Mouse (Mus musculus): ENCODE data around the gene Ctsw. TPM values are rescaled to one million over a fixed set of nuclear protein-coding genes. Genes with fewer than 3 reads are reported as not detected.
"Not testable (repeated sequence)": the region's sequence is repeated elsewhere in the genome, so short reads cannot be mapped to it uniquely, and the experiment has no call there.

Gene Ctsw
- polyA plus RNA-seq, 1 experiment, result 1.2 TPM

- no peaks in the 10 kb centered on the region for H3K27me3 ChIP-seq (ENCODE audit: control insufficient read depth, insufficient read depth, low read length, poor library complexity, severe bottlenecking)
- TF ChIP-seq EP300 (IDR thresholded peaks at IDR 0.05; ENCODE audit: insufficient read depth, low read depth, low read length) (no peak), CTCF (IDR thresholded peaks at IDR 0.05; ENCODE audit: low read depth, low read length) (no peak), POLR2A (IDR thresholded peaks at IDR 0.05; ENCODE audit: insufficient read depth, low read length) (no peak)
- H3K9ac ChIP-seq (ENCODE audit: low read depth, poor library complexity, severe bottlenecking), result no peak overlapping the region
- H3K9me3 ChIP-seq (replicated peaks; ENCODE audit: control insufficient read depth, insufficient read depth, low read length, poor library complexity, severe bottlenecking), result no peaks in the 10 kb centered on the region
- H3K4me1 ChIP-seq (ENCODE audit: control insufficient read depth, insufficient read depth, low read length), result peaks cover 5% of the 10 kb centered on the region
- H3K27ac ChIP-seq (ENCODE audit: insufficient read depth, low read length), result no peak overlapping the region
- peaks cover 18% of the 10 kb centered on the region for H3K36me3 ChIP-seq (ENCODE audit: control insufficient read depth, insufficient read depth, low read length, poor library complexity, severe bottlenecking)
- no peak overlapping the region for H3K4me3 ChIP-seq (ENCODE audit: low read depth, low read length)
These were observed 27.2 kb upstream of the Ctsw start for GRCm38 (mm10) chr19:5495353-5496051.

DNA sequence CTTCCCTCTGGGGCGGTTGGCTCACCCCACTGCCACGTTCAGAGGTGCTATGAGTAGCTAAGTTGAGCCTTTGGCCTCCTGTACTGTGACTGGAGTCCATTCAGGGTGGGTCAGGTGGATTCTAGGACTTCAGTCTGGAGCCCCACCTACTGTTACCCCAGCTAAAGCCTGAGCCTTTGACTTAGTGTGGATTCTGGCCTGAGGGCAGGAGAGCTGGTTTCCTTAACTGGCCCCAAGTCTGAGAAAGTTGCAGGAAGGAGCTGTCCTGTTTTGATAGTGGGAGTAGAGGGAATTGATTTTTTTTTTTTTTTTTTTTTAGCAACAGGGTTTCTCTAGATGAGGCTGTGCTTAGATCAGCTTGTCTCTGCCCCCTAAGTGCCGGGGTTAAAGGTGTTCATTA lies 26.0 kb upstream of the Ctsw start:
- Histone ChIP-seq H3K9me3 (replicated peaks; ENCODE audit: control insufficient read depth, insufficient read depth, low read length, poor library complexity, severe bottlenecking) (no peaks in the 10 kb centered on the region), H3K4me1 (ENCODE audit: control insufficient read depth, insufficient read depth, low read length) (peaks cover 5% of the 10 kb centered on the region), H3K27me3 (ENCODE audit: control insufficient read depth, insufficient read depth, low read length, poor library complexity, severe bottlenecking) (no peaks in the 10 kb centered on the region), H3K36me3 (ENCODE audit: control insufficient read depth, insufficient read depth, low read length, poor library complexity, severe bottlenecking) (peaks cover 18% of the 10 kb centered on the region), H3K9ac (ENCODE audit: low read depth, poor library complexity, severe bottlenecking) (no peak overlapping the region), H3K27ac (ENCODE audit: insufficient read depth, low read length) (no peak overlapping the region), H3K4me3 (ENCODE audit: low read depth, low read length) (no peak overlapping the region)
- TF ChIP-seq CTCF (IDR thresholded peaks at IDR 0.05; ENCODE audit: low read depth, low read length) (no peak), EP300 (IDR thresholded peaks at IDR 0.05; ENCODE audit: insufficient read depth, low read depth, low read length) (no peak), POLR2A (IDR thresholded peaks at IDR 0.05; ENCODE audit: insufficient read depth, low read length) (no peak)

- H3K36me3 ChIP-seq (ENCODE audit: control insufficient read depth, insufficient read depth, low read length, poor library complexity, severe bottlenecking), result peaks cover 18% of the 10 kb centered on the region
- not testable (repeated sequence) for H3K27ac ChIP-seq (ENCODE audit: insufficient read depth, low read length); H3K27me3 ChIP-seq (ENCODE audit: control insufficient read depth, insufficient read depth, low read length, poor library complexity, severe bottlenecking); H3K4me3 ChIP-seq (ENCODE audit: low read depth, low read length); H3K4me1 ChIP-seq (ENCODE audit: control insufficient read depth, insufficient read depth, low read length); H3K9ac ChIP-seq (ENCODE audit: low read depth, poor library complexity, severe bottlenecking); H3K9me3 ChIP-seq (replicated peaks; ENCODE audit: control insufficient read depth, insufficient read depth, low read length, poor library complexity, severe bottlenecking)
These were observed 25.0 kb upstream of the Ctsw start for GRCm38 (mm10) chr19:5493301-5493721.

GRCm38 (mm10) chr19:5492641-5493040 lies 24.3 kb upstream of the Ctsw start:
- Histone ChIP-seq H3K4me1 (ENCODE audit: control insufficient read depth, insufficient read depth, low read length) (peaks cover 5% of the 10 kb centered on the region), H3K27me3 (ENCODE audit: control insufficient read depth, insufficient read depth, low read length, poor library complexity, severe bottlenecking) (no peaks in the 10 kb centered on the region), H3K9ac (ENCODE audit: low read depth, poor library complexity, severe bottlenecking) (no peak overlapping the region), H3K4me3 (ENCODE audit: low read depth, low read length) (no peak overlapping the region), H3K9me3 (replicated peaks; ENCODE audit: control insufficient read depth, insufficient read depth, low read length, poor library complexity, severe bottlenecking) (no peaks in the 10 kb centered on the region), H3K27ac (ENCODE audit: insufficient read depth, low read length) (no peak overlapping the region), H3K36me3 (ENCODE audit: control insufficient read depth, insufficient read depth, low read length, poor library complexity, severe bottlenecking) (peaks cover 18% of the 10 kb centered on the region)
- TF ChIP-seq EP300 (IDR thresholded peaks at IDR 0.05; ENCODE audit: insufficient read depth, low read depth, low read length), result no peak
- TF ChIP-seq POLR2A (IDR thresholded peaks at IDR 0.05; ENCODE audit: insufficient read depth, low read length), result no peak
- TF ChIP-seq CTCF (IDR thresholded peaks at IDR 0.05; ENCODE audit: low read depth, low read length), result no peak

DNA sequence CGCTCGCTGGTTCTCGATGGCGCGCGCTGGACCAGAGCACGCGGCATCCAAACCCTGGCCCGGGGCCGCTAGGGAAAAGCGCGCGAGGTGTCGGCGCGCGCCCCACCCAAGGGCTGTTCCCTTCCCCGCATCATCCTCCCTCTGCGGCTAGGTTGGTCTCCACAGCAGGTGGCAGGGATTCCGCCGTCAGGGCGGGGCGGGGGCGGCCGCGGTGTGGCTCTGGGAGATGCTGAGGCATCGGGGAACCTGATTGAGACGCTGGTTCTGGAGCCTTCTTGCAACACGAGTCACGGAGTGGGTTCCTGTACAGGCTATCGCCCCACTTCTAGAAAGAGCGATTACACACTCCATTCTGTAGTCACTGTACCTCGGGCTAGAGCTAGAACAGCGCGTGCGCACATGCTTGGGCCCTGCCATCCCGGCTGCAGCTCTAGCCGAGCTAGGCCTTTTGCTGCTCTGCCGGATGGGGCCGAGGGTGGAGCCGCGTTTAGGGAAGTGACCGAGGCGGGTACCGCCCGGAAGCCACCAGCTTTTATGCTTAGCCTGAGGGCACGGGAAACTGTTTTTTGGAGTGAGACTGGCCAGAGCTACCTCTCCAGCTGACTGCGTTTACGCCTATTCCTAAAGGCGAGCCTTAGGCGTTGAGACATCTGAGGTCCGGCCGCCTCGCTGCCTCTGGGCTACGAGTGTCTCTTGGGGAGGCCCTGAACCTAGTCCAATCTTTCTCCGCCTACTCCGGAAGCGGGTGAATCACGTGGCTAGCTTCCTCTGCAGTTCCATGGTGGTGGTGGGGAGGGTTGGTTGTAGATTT lies 22.8 kb upstream of the Ctsw start:
- Histone ChIP-seq H3K9ac (ENCODE audit: low read depth, poor library complexity, severe bottlenecking) (peak overlapping the region; percentile 58), H3K36me3 (ENCODE audit: control insufficient read depth, insufficient read depth, low read length, poor library complexity, severe bottlenecking) (peaks cover 18% of the 10 kb centered on the region), H3K27me3 (ENCODE audit: control insufficient read depth, insufficient read depth, low read length, poor library complexity, severe bottlenecking) (no peaks in the 10 kb centered on the region), H3K27ac (ENCODE audit: insufficient read depth, low read length) (peak overlapping the region; percentile 79), H3K9me3 (replicated peaks; ENCODE audit: control insufficient read depth, insufficient read depth, low read length, poor library complexity, severe bottlenecking) (no peaks in the 10 kb centered on the region), H3K4me1 (ENCODE audit: control insufficient read depth, insufficient read depth, low read length) (peaks cover 5% of the 10 kb centered on the region), H3K4me3 (ENCODE audit: low read depth, low read length) (peak overlapping the region; percentile 85)
- no peak for TF ChIP-seq CTCF (IDR thresholded peaks at IDR 0.05; ENCODE audit: low read depth, low read length)
- no peak for TF ChIP-seq EP300 (IDR thresholded peaks at IDR 0.05; ENCODE audit: insufficient read depth, low read depth, low read length)
- TF ChIP-seq POLR2A (IDR thresholded peaks at IDR 0.05; ENCODE audit: insufficient read depth, low read length), result peak; percentile 84

DNA sequence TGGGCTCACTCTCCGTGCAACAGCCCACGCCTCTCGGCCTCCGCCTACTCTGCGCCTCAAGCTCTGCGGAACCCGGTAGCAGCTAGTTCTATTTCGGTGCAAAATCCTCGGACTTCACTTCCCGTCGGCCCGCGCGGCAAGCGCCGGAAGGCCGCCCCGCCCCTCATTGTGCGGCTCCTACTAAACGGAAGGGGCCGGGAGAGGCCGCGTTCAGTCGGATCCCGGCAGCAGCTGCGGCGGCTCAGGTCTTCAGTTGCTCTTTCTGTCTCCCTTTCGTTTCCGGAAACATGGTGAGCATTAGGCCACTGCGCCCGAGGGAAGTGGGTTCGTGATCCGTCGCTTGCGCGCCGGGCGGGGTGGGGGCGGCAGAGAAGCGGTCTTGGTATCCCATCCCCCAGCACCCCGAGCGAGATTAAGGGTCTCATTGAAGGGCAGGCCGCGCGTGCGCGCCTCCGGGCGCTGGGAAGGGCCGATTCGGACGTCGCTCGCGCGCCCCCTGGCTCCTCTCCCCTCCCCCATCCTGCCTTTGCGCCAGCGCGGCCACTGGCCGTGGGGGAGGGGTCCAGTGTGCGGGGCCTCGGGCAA lies 22.1 kb upstream of the Ctsw start, which contains the start of gene Cfl1:
Cfl1 (plus strand) TSS at position 143 of the 585 bp plus-strand sequence.
- Histone ChIP-seq H3K27ac (ENCODE audit: insufficient read depth, low read length) (peak within 1 kb of the TSS; percentile 79), H3K4me3 (ENCODE audit: low read depth, low read length) (peak within 1 kb of the TSS; percentile 85), H3K9me3 (replicated peaks; ENCODE audit: control insufficient read depth, insufficient read depth, low read length, poor library complexity, severe bottlenecking) (no peaks in the 10 kb centered on the region), H3K27me3 (ENCODE audit: control insufficient read depth, insufficient read depth, low read length, poor library complexity, severe bottlenecking) (no peaks in the 10 kb centered on the region), H3K4me1 (ENCODE audit: control insufficient read depth, insufficient read depth, low read length) (peaks cover 5% of the 10 kb centered on the region), H3K36me3 (ENCODE audit: control insufficient read depth, insufficient read depth, low read length, poor library complexity, severe bottlenecking) (peaks cover 18% of the 10 kb centered on the region), H3K9ac (ENCODE audit: low read depth, poor library complexity, severe bottlenecking) (peak within 1 kb of the TSS; percentile 58)
- TF ChIP-seq CTCF (IDR thresholded peaks at IDR 0.05; ENCODE audit: low read depth, low read length) (no peak), EP300 (IDR thresholded peaks at IDR 0.05; ENCODE audit: insufficient read depth, low read depth, low read length) (peak; percentile 71; the same call in 1 of the 2 replicates), POLR2A (IDR thresholded peaks at IDR 0.05; ENCODE audit: insufficient read depth, low read length) (peak; percentile 85)

DNA sequence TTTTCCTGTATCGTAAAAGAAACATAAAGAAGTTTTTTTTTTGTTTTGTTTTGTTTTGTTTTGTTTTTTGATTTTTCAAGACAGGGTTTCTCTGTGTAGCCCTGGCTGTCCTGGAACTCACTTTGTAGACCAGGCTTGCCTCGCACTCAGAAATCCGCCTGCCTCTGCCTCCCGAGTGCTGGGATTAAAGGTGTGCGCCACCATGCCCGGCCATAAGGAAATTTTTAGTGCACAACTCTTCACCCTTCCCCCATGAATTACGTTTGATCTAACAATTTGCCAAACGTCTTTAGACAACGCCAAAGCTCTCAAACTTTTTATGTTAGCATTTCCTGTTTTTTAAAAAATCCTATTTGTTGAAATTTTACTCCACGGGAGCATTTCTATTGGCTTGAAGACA lies 21.4 kb upstream of the Ctsw start:
- H3K9me3 ChIP-seq (replicated peaks; ENCODE audit: control insufficient read depth, insufficient read depth, low read length, poor library complexity, severe bottlenecking); H3K4me3 ChIP-seq (ENCODE audit: low read depth, low read length); H3K4me1 ChIP-seq (ENCODE audit: control insufficient read depth, insufficient read depth, low read length); H3K27me3 ChIP-seq (ENCODE audit: control insufficient read depth, insufficient read depth, low read length, poor library complexity, severe bottlenecking); H3K9ac ChIP-seq (ENCODE audit: low read depth, poor library complexity, severe bottlenecking): not testable (repeated sequence)
- Histone ChIP-seq H3K27ac (ENCODE audit: insufficient read depth, low read length) (peak overlapping the region; percentile 37; the same call in 1 of the 2 replicates), H3K36me3 (ENCODE audit: control insufficient read depth, insufficient read depth, low read length, poor library complexity, severe bottlenecking) (peaks cover 17% of the 10 kb centered on the region)

Measured in ES-Bruce4 (cell line).